Mouse (Mus musculus): ENCODE results near the gene Rorb.

DNA sequence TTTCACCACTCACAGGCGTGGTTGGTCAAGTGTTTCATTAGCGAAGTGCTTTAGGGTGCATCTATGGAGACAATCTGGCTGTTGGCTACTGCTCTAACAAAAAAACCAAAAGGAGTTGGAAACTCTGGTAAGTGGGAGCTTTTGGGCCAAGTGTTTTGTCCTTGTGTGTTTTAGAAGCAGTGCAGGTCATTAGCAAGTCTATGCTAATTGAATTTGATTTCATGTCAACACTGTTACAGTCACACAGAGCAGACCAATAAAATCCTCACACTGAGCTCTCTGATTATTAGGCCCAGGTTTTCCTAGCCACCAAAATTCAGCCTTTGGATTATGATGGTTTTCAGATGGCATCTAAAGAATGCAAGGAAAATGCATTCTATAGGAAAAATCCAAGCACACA is 70.2 kb downstream of the Rorb start:
- TF ChIP-seq CTCF (IDR thresholded peaks at IDR 0.05; ENCODE audit: insufficient read depth, low read length) = no peak
- TF ChIP-seq POLR2A (IDR thresholded peaks at IDR 0.05; ENCODE audit: borderline replicate concordance, extremely low read depth, low read depth, low read length) = no peak
